Mouse (Mus musculus): ENCODE results near the gene Adam23. TPM values are rescaled to one million over a fixed set of nuclear protein-coding genes. Genes with fewer than 3 reads are reported as not detected.

Gene Adam23
- polyA plus RNA-seq, 1 experiment from 2014 or later = 3.0 TPM

GRCm38 (mm10) chr1:63573864-63574611 is 128.3 kb downstream of the Adam23 start:
- no peak overlapping the region for H3K27ac ChIP-seq (ENCODE audit: low read depth)
- ATAC-seq (replicated peaks; ENCODE audit: low FRiP score, low TSS enrichment, low read depth) (no peak), DNase-seq (ENCODE audit: low spot score) (no peak)
- H3K9ac ChIP-seq (ENCODE audit: low read length) = no peak overlapping the region
- H3K4me3 ChIP-seq (ENCODE audit: low read depth, low read length) = no peak overlapping the region
- H3K4me2 ChIP-seq (ENCODE audit: low read length) = no peak overlapping the region
- WGBS = 63% methylated on average over 12 of the region's 12 CpGs
- H3K36me3 ChIP-seq (ENCODE audit: control insufficient read depth, insufficient read depth, low read length) = no peaks in the 10 kb centered on the region
- H3K27me3 ChIP-seq (replicated peaks; ENCODE audit: control insufficient read depth, insufficient read depth, low read length) = no peaks in the 10 kb centered on the region
- no peaks in the 10 kb centered on the region for H3K9me3 ChIP-seq (ENCODE audit: control insufficient read depth, low read length)
- no peaks in the 10 kb centered on the region for H3K4me1 ChIP-seq (replicated peaks; ENCODE audit: control insufficient read depth, insufficient read depth, low read length)

GRCm38 (mm10) chr1:63576803-63577202 is 131.1 kb downstream of the Adam23 start:
- Histone ChIP-seq H3K27me3 (replicated peaks; ENCODE audit: control insufficient read depth, insufficient read depth, low read length) (no peaks in the 10 kb centered on the region), H3K4me3 (ENCODE audit: low read depth, low read length) (no peak overlapping the region), H3K36me3 (ENCODE audit: control insufficient read depth, insufficient read depth, low read length) (no peaks in the 10 kb centered on the region), H3K4me2 (ENCODE audit: low read length) (no peak overlapping the region), H3K27ac (ENCODE audit: low read depth) (no peak overlapping the region), H3K9me3 (ENCODE audit: control insufficient read depth, low read length) (no peaks in the 10 kb centered on the region), H3K4me1 (replicated peaks; ENCODE audit: control insufficient read depth, insufficient read depth, low read length) (no peaks in the 10 kb centered on the region), H3K9ac (ENCODE audit: low read length) (no peak overlapping the region)
- no peak for DNase-seq (ENCODE audit: low spot score)
- ATAC-seq (replicated peaks; ENCODE audit: low FRiP score, low TSS enrichment, low read depth) = no peak
- 67% methylated on average over 5 of the region's 5 CpGs for WGBS

GRCm38 (mm10) chr1:63579153-63579552 is 133.5 kb downstream of the Adam23 start:
- Histone ChIP-seq H3K27ac (ENCODE audit: low read depth) (no peak overlapping the region), H3K4me1 (replicated peaks; ENCODE audit: control insufficient read depth, insufficient read depth, low read length) (no peaks in the 10 kb centered on the region), H3K9ac (ENCODE audit: low read length) (no peak overlapping the region), H3K4me2 (ENCODE audit: low read length) (no peak overlapping the region), H3K9me3 (ENCODE audit: control insufficient read depth, low read length) (no peaks in the 10 kb centered on the region), H3K27me3 (replicated peaks; ENCODE audit: control insufficient read depth, insufficient read depth, low read length) (no peaks in the 10 kb centered on the region), H3K4me3 (ENCODE audit: low read depth, low read length) (no peak overlapping the region), H3K36me3 (ENCODE audit: control insufficient read depth, insufficient read depth, low read length) (no peaks in the 10 kb centered on the region)
- no peak for ATAC-seq (replicated peaks; ENCODE audit: low FRiP score, low TSS enrichment, low read depth)
- DNase-seq (ENCODE audit: low spot score) = no peak
- 74% methylated on average over 8 of the region's 8 CpGs for WGBS

- H3K27me3 ChIP-seq (replicated peaks; ENCODE audit: control insufficient read depth, insufficient read depth, low read length) = no peaks in the 10 kb centered on the region
- no peak for ATAC-seq (replicated peaks; ENCODE audit: low FRiP score, low TSS enrichment, low read depth)
- no peak overlapping the region for H3K9ac ChIP-seq (ENCODE audit: low read length)
- DNase-seq (ENCODE audit: low spot score) = no peak
- no peak overlapping the region for H3K27ac ChIP-seq (ENCODE audit: low read depth)
- H3K4me2 ChIP-seq (ENCODE audit: low read length) = no peak overlapping the region
- 72% methylated on average over 7 of the region's 7 CpGs for WGBS
- no peaks in the 10 kb centered on the region for H3K4me1 ChIP-seq (replicated peaks; ENCODE audit: control insufficient read depth, insufficient read depth, low read length)
- H3K4me3 ChIP-seq (ENCODE audit: low read depth, low read length) = no peak overlapping the region
- H3K36me3 ChIP-seq (ENCODE audit: control insufficient read depth, insufficient read depth, low read length) = no peaks in the 10 kb centered on the region
- H3K9me3 ChIP-seq (ENCODE audit: control insufficient read depth, low read length) = no peaks in the 10 kb centered on the region
Observed at GRCm38 (mm10) chr1:63586869-63587268, 141.2 kb downstream of the Adam23 start.

GRCm38 (mm10) chr1:63603870-63604500 is 158.3 kb downstream of the Adam23 start:
- 7% methylated on average over 3 of the region's 3 CpGs for WGBS
- Histone ChIP-seq H3K4me1 (replicated peaks; ENCODE audit: control insufficient read depth, insufficient read depth, low read length) (no peaks in the 10 kb centered on the region), H3K4me2 (ENCODE audit: low read length) (no peak overlapping the region), H3K9me3 (ENCODE audit: control insufficient read depth, low read length) (no peaks in the 10 kb centered on the region), H3K27me3 (replicated peaks; ENCODE audit: control insufficient read depth, insufficient read depth, low read length) (no peaks in the 10 kb centered on the region), H3K4me3 (ENCODE audit: low read depth, low read length) (no peak overlapping the region), H3K27ac (ENCODE audit: low read depth) (no peak overlapping the region), H3K36me3 (ENCODE audit: control insufficient read depth, insufficient read depth, low read length) (no peaks in the 10 kb centered on the region), H3K9ac (ENCODE audit: low read length) (no peak overlapping the region)
- DNase-seq (ENCODE audit: low spot score) (no peak), ATAC-seq (replicated peaks; ENCODE audit: low FRiP score, low TSS enrichment, low read depth) (no peak)

GRCm38 (mm10) chr1:63609613-63610012 is 163.9 kb downstream of the Adam23 start:
- Histone ChIP-seq H3K9ac (ENCODE audit: low read length) (no peak overlapping the region), H3K36me3 (ENCODE audit: control insufficient read depth, insufficient read depth, low read length) (no peaks in the 10 kb centered on the region), H3K27ac (ENCODE audit: low read depth) (no peak overlapping the region), H3K27me3 (replicated peaks; ENCODE audit: control insufficient read depth, insufficient read depth, low read length) (0 out of 2 replicates have a peak, but pooled peaks cover 5% of the 10 kb centered on the region), H3K4me3 (ENCODE audit: low read depth, low read length) (no peak overlapping the region), H3K4me2 (ENCODE audit: low read length) (no peak overlapping the region), H3K9me3 (ENCODE audit: control insufficient read depth, low read length) (no peaks in the 10 kb centered on the region), H3K4me1 (replicated peaks; ENCODE audit: control insufficient read depth, insufficient read depth, low read length) (no peaks in the 10 kb centered on the region)
- DNase-seq (ENCODE audit: low spot score) (no peak), ATAC-seq (replicated peaks; ENCODE audit: low FRiP score, low TSS enrichment, low read depth) (no peak)
- 92% methylated on average over 4 of the region's 4 CpGs for WGBS

- Histone ChIP-seq H3K36me3 (ENCODE audit: control insufficient read depth, insufficient read depth, low read length) (no peaks in the 10 kb centered on the region), H3K9me3 (ENCODE audit: control insufficient read depth, low read length) (no peaks in the 10 kb centered on the region), H3K4me2 (ENCODE audit: low read length) (no peak overlapping the region), H3K4me1 (replicated peaks; ENCODE audit: control insufficient read depth, insufficient read depth, low read length) (no peaks in the 10 kb centered on the region), H3K27ac (ENCODE audit: low read depth) (no peak overlapping the region), H3K27me3 (replicated peaks; ENCODE audit: control insufficient read depth, insufficient read depth, low read length) (0 out of 2 replicates have a peak, but pooled peaks cover 5% of the 10 kb centered on the region), H3K9ac (ENCODE audit: low read length) (no peak overlapping the region), H3K4me3 (ENCODE audit: low read depth, low read length) (no peak overlapping the region)
- ATAC-seq (replicated peaks; ENCODE audit: low FRiP score, low TSS enrichment, low read depth) (no peak), DNase-seq (ENCODE audit: low spot score) (peak; percentile 91)
- WGBS = 2% methylated on average over 11 of the region's 11 CpGs
Observed at GRCm38 (mm10) chr1:63614594-63614993, 168.9 kb downstream of the Adam23 start.

- ATAC-seq (replicated peaks; ENCODE audit: low FRiP score, low TSS enrichment, low read depth) (no peak), DNase-seq (ENCODE audit: low spot score) (no peak)
- Histone ChIP-seq H3K9me3 (ENCODE audit: control insufficient read depth, low read length) (no peaks in the 10 kb centered on the region), H3K36me3 (ENCODE audit: control insufficient read depth, insufficient read depth, low read length) (no peaks in the 10 kb centered on the region), H3K9ac (ENCODE audit: low read length) (no peak within 1 kb of the TSS), H3K4me1 (replicated peaks; ENCODE audit: control insufficient read depth, insufficient read depth, low read length) (no peaks in the 10 kb centered on the region), H3K27ac (ENCODE audit: low read depth) (no peak within 1 kb of the TSS), H3K27me3 (replicated peaks; ENCODE audit: control insufficient read depth, insufficient read depth, low read length) (0 out of 2 replicates have a peak, but pooled peaks cover 5% of the 10 kb centered on the region), H3K4me3 (ENCODE audit: low read depth, low read length) (no peak within 1 kb of the TSS), H3K4me2 (ENCODE audit: low read length) (no peak within 1 kb of the TSS)
- 86% methylated on average over 3 of the region's 3 CpGs for WGBS
Observed at GRCm38 (mm10) chr1:63615668-63616067, 170.0 kb downstream of the Adam23 start, which contains the start of gene Gm39653. Gm39653 (plus strand) TSS chr1:63615968.
